Mouse (Mus musculus) central nervous system, embryonic 18 days (tissue): Measurements from ENCODE around the gene Sphk2. TPM values are rescaled to one million over a fixed set of nuclear protein-coding genes. Genes with fewer than 3 reads are reported as not detected.

Experiments used
- polyA plus RNA-seq: library from polyadenylated mRNA; depleted of rRNA; stranded (reverse); fragments of >200 nt; gene quantifications from 2 replicates; pipeline ENCODE4 v1.2.3, GENCODE M21; 2012; rRNA removed

The Sphk2 gene
- polyA plus RNA-seq = 24.6 and 26.1 TPM in 2 replicates

DNA sequence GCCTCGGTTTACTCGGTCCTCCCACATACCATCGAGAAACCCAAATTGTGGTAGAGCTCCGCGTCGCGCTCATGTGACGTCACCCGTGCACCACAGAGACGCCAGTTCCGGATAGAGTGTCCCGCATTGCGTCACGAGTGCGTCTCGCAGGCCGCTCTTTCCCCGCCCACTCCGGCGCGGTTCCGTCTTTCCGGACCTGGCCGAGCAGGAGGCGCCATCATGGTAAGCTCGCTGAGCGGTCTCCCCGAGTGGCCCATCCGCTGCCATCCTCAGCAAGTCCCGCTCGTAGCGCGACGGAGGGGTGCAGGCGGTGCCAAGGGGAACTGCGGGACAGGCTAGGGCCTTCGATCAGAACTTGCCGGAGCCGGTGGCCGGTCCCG lies at the start of gene Sphk2:
Gene Sphk2 (minus strand): TSS at position 85 of the 380 bp plus-strand sequence.

DNA sequence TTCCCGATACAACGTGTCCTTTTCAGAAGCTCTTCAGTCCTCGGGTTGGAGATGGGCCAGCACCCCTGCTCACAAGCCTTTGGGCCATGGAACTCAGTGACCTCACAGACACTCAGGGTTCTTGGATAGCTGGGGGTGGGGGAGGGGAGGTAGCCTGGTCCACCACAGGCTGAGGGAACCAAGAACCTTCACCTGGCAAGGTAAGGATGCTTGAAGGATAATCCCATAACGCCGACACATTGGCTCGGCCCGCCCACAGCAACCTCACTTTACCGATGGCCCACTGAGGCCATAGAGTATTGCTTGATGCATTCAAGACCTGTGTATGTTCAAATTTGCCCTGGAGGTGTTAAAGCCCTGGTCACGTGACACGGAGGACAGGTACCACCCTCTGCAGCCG lies 7.9 kb upstream of the Sphk2 start, which contains the start of gene Spaca4:
Gene Spaca4 (minus strand): TSS at position 101 of the 400 bp plus-strand sequence.

DNA sequence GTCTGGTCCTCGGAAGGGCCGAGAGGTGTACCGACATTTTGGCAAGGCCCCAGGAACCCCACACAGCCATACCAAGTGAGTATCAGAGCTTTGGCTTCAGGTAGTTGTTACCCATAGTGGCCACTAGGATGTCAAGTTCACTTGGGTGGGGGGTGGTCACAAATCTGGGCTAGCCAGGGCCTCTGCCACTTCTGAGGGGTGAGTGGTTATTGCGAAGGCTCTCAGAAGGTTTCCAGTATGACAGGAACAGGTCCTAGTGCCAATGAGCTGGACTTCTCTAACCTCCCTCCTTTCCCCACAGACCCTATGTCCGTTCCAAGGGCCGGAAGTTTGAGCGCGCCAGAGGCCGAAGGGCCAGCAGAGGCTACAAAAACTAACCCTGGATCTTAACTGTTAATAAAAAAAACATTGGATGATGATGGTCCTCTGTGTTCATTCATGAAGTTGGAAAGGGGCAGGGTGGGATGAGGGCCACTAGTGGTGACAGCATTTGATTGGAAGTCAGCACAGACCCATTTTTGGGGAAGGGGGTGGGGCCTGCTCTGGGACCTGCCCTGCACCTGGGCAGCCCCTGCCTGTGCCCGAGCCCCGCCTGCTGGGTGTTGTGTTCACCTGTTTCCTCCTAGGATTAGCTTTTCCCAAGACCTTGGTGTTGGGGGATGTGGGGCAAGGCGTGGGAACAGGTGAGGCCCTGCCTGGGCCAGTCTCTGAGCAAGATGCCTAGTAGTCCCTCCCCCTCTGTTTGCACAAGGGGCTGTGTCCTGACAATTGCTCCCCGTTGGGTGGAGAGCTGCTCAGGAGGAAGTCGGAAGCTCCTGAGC lies 2.8 kb upstream of the Sphk2 start, which contains the start of gene Fam83e:
Gene Fam83e (plus strand): TSS at position 800 of the 821 bp plus-strand sequence.

GRCm38 (mm10) chr7:45715090-45715708 lies 2.6 kb downstream of the Sphk2 start, which contains the start of gene Rpl18:
Rpl18 (plus strand) TSS chr7:45715457.

DNA sequence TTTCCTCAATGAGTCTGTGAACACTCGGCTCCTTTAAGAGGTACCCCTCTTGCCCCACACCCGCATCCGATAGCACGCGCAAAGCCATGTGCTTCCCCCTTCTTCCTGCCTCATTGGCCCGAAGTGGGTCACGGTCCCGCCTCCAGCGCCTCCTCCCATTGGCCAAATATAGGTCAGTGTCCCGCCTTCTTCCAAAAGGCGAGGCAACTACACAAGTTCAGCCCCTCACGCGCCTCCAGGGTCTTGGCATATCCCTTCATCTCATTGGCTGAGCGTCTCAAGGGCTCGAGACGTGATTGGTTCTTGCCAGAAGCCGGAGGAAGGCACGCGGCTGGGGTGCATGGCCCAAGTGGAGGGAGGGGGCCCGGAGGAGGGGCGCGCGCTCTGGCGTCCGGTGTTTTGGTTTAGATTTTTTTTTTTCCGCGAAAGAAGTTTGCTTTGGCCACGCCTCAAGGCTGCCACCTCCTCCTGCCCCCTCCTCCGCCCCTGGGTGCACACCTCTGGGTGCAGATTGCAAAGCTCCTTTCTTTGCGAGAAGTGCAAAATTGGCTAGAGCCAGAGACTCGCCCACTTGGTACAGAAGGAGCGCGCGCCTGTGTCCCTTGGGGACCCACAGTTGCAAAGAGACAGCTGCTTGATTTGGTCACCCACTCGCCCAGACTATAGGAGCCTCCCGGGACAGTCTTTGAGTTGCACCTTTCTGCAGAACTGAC lies 12.9 kb downstream of the Sphk2 start, which contains the start of gene Dbp:
Gene Dbp (plus strand): TSS at position 359 of the 713 bp plus-strand sequence.

GRCm38 (mm10) chr7:45699523-45700141 lies 18.2 kb downstream of the Sphk2 start, which contains the start of gene Car11:
Car11 (plus strand) TSS chr7:45699843.

GRCm38 (mm10) chr7:45693921-45694591 lies 23.7 kb downstream of the Sphk2 start, which contains the start of gene Sec1:
Sec1 (minus strand) TSS chr7:45694402.

DNA sequence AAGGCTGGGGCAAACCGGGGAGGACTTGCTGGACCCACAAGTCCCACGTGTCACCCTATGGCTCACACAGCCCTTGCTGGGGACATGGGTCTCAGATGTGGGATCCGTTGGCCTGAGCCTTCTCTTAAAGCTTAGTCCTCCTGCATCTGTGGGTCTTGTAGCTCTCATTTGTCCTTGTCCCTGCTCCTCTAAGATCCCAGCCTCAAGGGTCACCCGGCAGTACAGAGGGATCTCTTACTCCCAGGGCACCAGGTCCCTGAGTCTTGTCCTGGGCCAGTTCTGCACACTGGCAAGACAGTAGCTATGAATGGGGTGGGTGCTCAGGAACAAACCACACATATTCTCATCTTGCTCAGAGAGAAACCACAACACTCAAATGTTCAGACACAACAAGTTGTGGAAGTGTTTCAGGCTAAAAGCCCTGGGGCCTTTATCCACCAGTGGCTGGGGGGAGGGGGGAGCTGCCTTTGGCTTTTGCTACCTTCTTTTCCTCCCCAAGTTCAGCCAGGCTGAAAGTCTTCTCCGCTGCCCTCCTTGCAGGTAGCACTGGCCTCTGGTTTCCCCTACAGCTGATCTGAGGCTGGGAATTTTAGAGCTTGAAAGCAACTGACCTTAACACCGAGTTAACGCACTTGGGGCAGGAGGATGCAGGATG lies 34.3 kb downstream of the Sphk2 start, which contains the start of gene Ntn5:
Gene Ntn5 (plus strand): TSS at position 627 of the 655 bp plus-strand sequence.

GRCm38 (mm10) chr7:45666161-45666560 lies 51.6 kb downstream of the Sphk2 start, which contains the start of gene Fut2:
Fut2 (minus strand) TSS chr7:45666394.

Other genes with a start within 250 kb of the Sphk2 start
- gene Tulp2, start 236.1 kb downstream of the Sphk2 start, polyA plus RNA-seq = 0.22 and 0.32 TPM in 2 replicates
- gene Gm45808, start 231.2 kb downstream of the Sphk2 start, polyA plus RNA-seq = 0.17 TPM in 1 of 2 replicates, not detected in the other
- gene Dhdh, start 229.2 kb downstream of the Sphk2 start, polyA plus RNA-seq = 3.0 and 3.2 TPM in 2 replicates
- gene Nucb1, start 207.6 kb downstream of the Sphk2 start, polyA plus RNA-seq = 99.6 and 103 TPM in 2 replicates
- gene Ppp1r15a, start 191.7 kb downstream of the Sphk2 start, polyA plus RNA-seq = 13.4 and 14.0 TPM in 2 replicates
- gene Plekha4, start 191.7 kb downstream of the Sphk2 start, polyA plus RNA-seq = 2.4 and 6.4 TPM in 2 replicates
- gene Hsd17b14, start 163.1 kb downstream of the Sphk2 start, polyA plus RNA-seq = 0.10 and 0.53 TPM in 2 replicates
- gene Bcat2, start 147.8 kb downstream of the Sphk2 start, polyA plus RNA-seq = 36.4 and 37.4 TPM in 2 replicates
- gene Fgf21, start 102.5 kb downstream of the Sphk2 start, polyA plus RNA-seq = not detected in 2 replicates
- 0.04 and 0.21 TPM in 2 replicates for gene Fut1, start 100.7 kb downstream of the Sphk2 start, polyA plus RNA-seq
- 0.10 and 0.19 TPM in 2 replicates for gene Izumo1, start 96.2 kb downstream of the Sphk2 start, polyA plus RNA-seq
- 15.5 and 16.0 TPM in 2 replicates for gene Rasip1, start 90.5 kb downstream of the Sphk2 start, polyA plus RNA-seq
- 2.7 and 4.2 TPM in 2 replicates for gene Mamstr, start 78.0 kb downstream of the Sphk2 start, polyA plus RNA-seq
- 0.06 and 0.07 TPM in 2 replicates for gene Fut2, start 51.6 kb downstream of the Sphk2 start, polyA plus RNA-seq
- gene Ntn5, start 34.0 kb downstream of the Sphk2 start, polyA plus RNA-seq = 0.48 and 0.64 TPM in 2 replicates
- gene Sec1, start 23.6 kb downstream of the Sphk2 start, polyA plus RNA-seq = 0.43 and 0.63 TPM in 2 replicates
- gene Car11, start 18.2 kb downstream of the Sphk2 start, polyA plus RNA-seq = 162 and 178 TPM in 2 replicates
- gene Dbp, start 12.9 kb downstream of the Sphk2 start, polyA plus RNA-seq = 12.3 and 12.4 TPM in 2 replicates
- 517 and 597 TPM in 2 replicates for gene Rpl18, start 2.5 kb downstream of the Sphk2 start, polyA plus RNA-seq
- 0.25 and 0.30 TPM in 2 replicates for gene Fam83e, start 3.2 kb upstream of the Sphk2 start, polyA plus RNA-seq
- gene Spaca4, start 7.8 kb upstream of the Sphk2 start, polyA plus RNA-seq = not detected in 2 replicates
- gene Lmtk3, start 65.7 kb upstream of the Sphk2 start, polyA plus RNA-seq = 215 and 251 TPM in 2 replicates
- 6.0 and 6.2 TPM in 2 replicates for gene Sult2b1, start 66.7 kb upstream of the Sphk2 start, polyA plus RNA-seq
- 223 and 229 TPM in 2 replicates for gene Cyth2, start 96.6 kb upstream of the Sphk2 start, polyA plus RNA-seq
- gene Kcnj14, start 106.8 kb upstream of the Sphk2 start, polyA plus RNA-seq = 2.0 and 2.3 TPM in 2 replicates
- gene Grwd1, start 112.9 kb upstream of the Sphk2 start, polyA plus RNA-seq = 21.7 and 23.2 TPM in 2 replicates
- gene Kdelr1, start 154.8 kb upstream of the Sphk2 start, polyA plus RNA-seq = 182 and 199 TPM in 2 replicates
- 23.7 and 25.3 TPM in 2 replicates for gene Grin2d, start 160.4 kb upstream of the Sphk2 start, polyA plus RNA-seq
- gene Syngr4, start 178.7 kb upstream of the Sphk2 start, polyA plus RNA-seq = 0.15 and 0.18 TPM in 2 replicates
- gene Tmem143, start 178.9 kb upstream of the Sphk2 start, polyA plus RNA-seq = 21.2 and 24.5 TPM in 2 replicates
- 21.5 and 25.1 TPM in 2 replicates for gene Emp3, start 203.4 kb upstream of the Sphk2 start, polyA plus RNA-seq
- 6.0 and 7.1 TPM in 2 replicates for gene Ccdc114, start 206.1 kb upstream of the Sphk2 start, polyA plus RNA-seq